In genomic region chr9:53740829-53741404, GRCm38 (mm10) we compare ENCODE assay signal across 22 mouse cellular contexts. TPM values are rescaled to one million over a fixed set of nuclear protein-coding genes. Genes with fewer than 3 reads are reported as not detected.
DNase-seq lines count a peak whose midpoint lies in the region; ATAC-seq and TF ChIP-seq lines count a peak whose summit lies in the region.
"Had no signal": no experiment of that assay in that cellular context is flagged by ENCODE, and none has a peak within 500 bp of the region (broad histone marks: within the 10 kb centered on the region; RNA-seq: fewer than 3 reads in every experiment).

No protein-coding gene starts in this region.

- peak; percentile 94 for ATAC-seq in megakaryocyte, adult 5-6 weeks (ENCODE audit: poor library complexity, severe bottlenecking)
- ATAC-seq: CD4-positive, CD25-positive, alpha-beta regulatory T cell, adult 4 months; forebrain, embryonic 13.5 days; forebrain, postnatal 0 days; hindbrain, postnatal 0 days had no signal

- no peaks in the 10 kb centered on the region for H3K9me3 ChIP-seq in MEL (replicated peaks; ENCODE audit: insufficient read depth, low read length)
- H3K9me3 ChIP-seq: embryonic facial prominence, embryonic 10.5 days; forebrain, embryonic 13.5 days; heart, embryonic 13.5 days; hindbrain, embryonic 13.5 days had no signal

- H3K27me3 ChIP-seq in MEL (ENCODE audit: control insufficient read depth in 1 of 2, insufficient read depth in 2 of 2, low read length in 2 of 2): 0 out of 4 replicates have a peak, but pooled peaks cover 0 to 1% of the 10 kb centered on the region in 2 experiments
- H3K27me3 ChIP-seq: forebrain, embryonic 13.5 days; heart, embryonic 13.5 days; hindbrain, embryonic 13.5 days had no signal

- no peak for TF ChIP-seq EP300 in MEL (IDR thresholded peaks at IDR 0.05; ENCODE audit: low read depth in 1 of 2, low read length in 2 of 2)

- H3K79me2 ChIP-seq in MEL (ENCODE audit: control insufficient read depth, insufficient read depth, low read length, poor library complexity): no peaks in the 10 kb centered on the region

- H3K27ac ChIP-seq in MEL (ENCODE audit: control insufficient read depth, low read depth, low read length): no peak overlapping the region
- H3K27ac ChIP-seq: embryonic facial prominence, embryonic 10.5 days; forebrain, embryonic 13.5 days; heart, embryonic 13.5 days; hindbrain, embryonic 13.5 days; hindbrain, postnatal 0 days had no signal

- intact Hi-C loops in heart, postnatal 36 days (cut with DNase I): no loop called here

- no peaks in the 10 kb centered on the region for H3K4me1 ChIP-seq in MEL (ENCODE audit: control insufficient read depth in 1 of 2, insufficient read depth in 2 of 2, low read length in 2 of 2)
- H3K4me1 ChIP-seq: embryonic facial prominence, embryonic 10.5 days; forebrain, embryonic 13.5 days; heart, embryonic 13.5 days; hindbrain, embryonic 13.5 days had no signal

- TF ChIP-seq CTCF in MEL (IDR thresholded peaks at IDR 0.05 in 2 of 3, conservative IDR thresholded peaks at IDR 0.05 in 1 of 3; ENCODE audit: control insufficient read depth in 1 of 3, insufficient read depth in 1 of 3, low read depth in 2 of 3, low read length in 3 of 3, poor library complexity in 1 of 3, severe bottlenecking in 1 of 3): no peak

- peak; percentile 4 for DNase-seq in lung, postnatal 36 days
- no peak for DNase-seq in lung, postnatal 14 days
- DNase-seq in MEL (ENCODE audit: low read depth, low spot score) (peak; percentile 7), MN1 (ENCODE audit: low spot score) (no peak)
- DNase-seq in heart, postnatal 36 days: no peak
- DNase-seq in right cerebral cortex, adult 18-20 months: no peak
- DNase-seq: adrenal gland, postnatal 14 days; cerebellum, adult 18-20 months; cerebellum, adult 9-11 months; cerebellum, postnatal 36 days; forebrain, postnatal 0 days; gastrocnemius, postnatal 25 days; heart, adult 11 months; heart, postnatal 4 days had no signal

- H3K36me3 ChIP-seq in MEL (ENCODE audit: control insufficient read depth in 1 of 2, insufficient read depth in 2 of 2, low read length in 2 of 2): no peaks in the 10 kb centered on the region
- H3K36me3 ChIP-seq: embryonic facial prominence, embryonic 10.5 days; heart, embryonic 13.5 days; hindbrain, embryonic 13.5 days had no signal

- no peak for TF ChIP-seq RAD21 in MEL (IDR thresholded peaks at IDR 0.05; ENCODE audit: low read depth, low read length)

- no peak for TF ChIP-seq POLR2A in MEL (IDR thresholded peaks at IDR 0.05; ENCODE audit: control insufficient read depth in 1 of 2, insufficient read depth in 1 of 2, low read depth in 1 of 2, low read length in 2 of 2, poor library complexity in 1 of 2)

- no peak overlapping the region for H3K4me3 ChIP-seq in MEL (ENCODE audit: control insufficient read depth in 1 of 2, insufficient read depth in 1 of 2, low read depth in 2 of 2, low read length in 2 of 2)
- H3K4me3 ChIP-seq: embryonic facial prominence, embryonic 10.5 days; forebrain, embryonic 13.5 days; heart, embryonic 13.5 days; hindbrain, embryonic 13.5 days had no signal

- no peak overlapping the region for H3K9ac ChIP-seq in MEL (ENCODE audit: control insufficient read depth, low read depth, low read length, poor library complexity, severe bottlenecking)
- H3K9ac ChIP-seq: forebrain, embryonic 13.5 days; forebrain, postnatal 0 days; heart, embryonic 13.5 days; hindbrain, embryonic 13.5 days had no signal

TF ChIP-seq in MEL, 35 proteins besides CTCF, POLR2A, EP300 and RAD21:
- TF ChIP-seq SIN3A (IDR thresholded peaks at IDR 0.05; ENCODE audit: low read length) (no peak), MAFK (IDR thresholded peaks at IDR 0.05; ENCODE audit: borderline replicate concordance, low read depth, low read length) (peak; percentile 9; the same call in 1 of the 2 replicates), GATA1 (IDR thresholded peaks at IDR 0.05; ENCODE audit: low read depth, low read length) (no peak)

RNA-seq across cellular contexts. Expression of gene Slc35f2, which starts 30.4 kb away (rescaled TPM):
- not detected in 2 replicates for total RNA-seq in MEL (2012; rRNA removed)
- polyA plus RNA-seq in MEL (2012; ENCODE audit: insufficient read depth in 1 of 2, insufficient read length in 2 of 2, low read depth in 1 of 2, low replicate concordance in 2 of 2, missing spikeins in 1 of 2): not detected
- 0.11 and 0.25 TPM in 2 replicates for total RNA-seq in megakaryocyte, adult 5-6 weeks (2015)
- 0.07 and 0.28 TPM in 2 replicates for total RNA-seq in megakaryocyte, adult 5-6 weeks (2017)
- not detected for total RNA-seq in heart, postnatal 36 days (2021)
- total RNA-seq: gastrocnemius, adult 18-20 months; gastrocnemius, postnatal 25 days had no signal

RNA-seq across cellular contexts. Expression of gene Rab39, which starts 34.9 kb away (rescaled TPM):
- total RNA-seq in MEL (2012; rRNA removed): 0.07 TPM in 1 of 2 replicates, not detected in the other
- polyA plus RNA-seq in MEL (2012; ENCODE audit: insufficient read depth in 1 of 2, insufficient read length in 2 of 2, low read depth in 1 of 2, low replicate concordance in 2 of 2, missing spikeins in 1 of 2): under 1 TPM in 1 of 2 experiments, not detected in 1; 0.10 TPM
- total RNA-seq in megakaryocyte, adult 5-6 weeks (2015): 2.3 and 5.2 TPM in 2 replicates
- 3.6 and 3.7 TPM in 2 replicates for total RNA-seq in megakaryocyte, adult 5-6 weeks (2017)
- total RNA-seq in heart, postnatal 36 days (2021): under 1 TPM in 1 of 2 experiments, not detected in 1; 0.17 TPM
- total RNA-seq: gastrocnemius, adult 18-20 months; gastrocnemius, postnatal 25 days had no signal
- polyA plus RNA-seq: CD4-positive, CD25-positive, alpha-beta regulatory T cell, adult 4 months had no signal

Comparison
In these comparisons a context has a peak if more than half of its experiments do, and no peak if none do; other contexts are left out.
1. DNase-seq: peak in lung, postnatal 36 days (single experiment) and MEL (single experiment); none in lung, postnatal 14 days (single experiment), heart, postnatal 36 days (0 of 2), right cerebral cortex, adult 18-20 months (single experiment) and MN1 (single experiment).